In the genomic region with DNA sequence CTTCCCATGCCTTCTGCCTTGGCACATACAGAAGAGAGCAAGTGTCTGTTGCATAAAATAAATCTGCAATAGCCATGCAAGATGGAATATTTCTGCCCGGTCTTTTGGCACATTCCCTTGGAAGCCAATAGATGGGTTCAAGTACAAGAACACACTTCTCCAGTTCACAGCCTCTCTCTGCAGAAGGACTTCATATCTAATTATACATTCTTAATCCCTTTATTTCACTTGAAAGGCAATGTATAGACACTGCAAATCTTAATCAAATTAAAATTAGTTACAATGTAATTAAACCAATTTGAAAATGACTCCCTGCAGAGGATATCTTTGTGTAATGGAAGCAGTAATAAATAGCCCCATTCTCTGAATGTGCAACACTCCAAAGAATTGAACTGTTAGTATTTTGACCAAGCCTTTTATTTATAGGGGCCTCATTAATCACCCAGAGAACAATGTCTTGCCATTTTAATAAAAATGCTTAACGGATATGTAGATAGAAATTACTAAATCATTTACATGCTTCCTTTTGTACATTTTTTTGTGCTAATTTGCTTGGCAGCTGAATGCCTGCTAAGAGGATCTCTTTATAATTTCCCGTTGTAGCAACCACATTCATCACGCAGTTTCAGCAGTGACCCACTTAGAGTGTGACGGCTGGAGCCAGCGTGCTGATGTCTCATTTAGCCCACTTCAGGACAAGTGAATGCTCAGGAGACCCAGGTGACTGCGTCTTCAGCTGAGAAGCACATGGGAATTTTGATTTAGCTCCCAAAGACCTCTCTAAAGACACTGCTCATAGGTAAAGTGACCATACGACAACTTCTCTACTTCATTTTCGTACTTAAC, we compare ENCODE assay signal across 22 mouse cellular contexts.
A peak's percentile ranks its signal among the peaks of the same experiment; 100 is the strongest.
DNase-seq lines count a peak whose midpoint lies in the region; ATAC-seq lines count a peak whose summit lies in the region.
"Had no signal": no experiment of that assay in that cellular context is flagged by ENCODE, and none has a peak within 500 bp of the region (broad histone marks: within the 10 kb centered on the region; RNA-seq: fewer than 3 reads in every experiment).

No protein-coding gene starts in this region.

- no peak overlapping the region for H3K4me3 ChIP-seq in forebrain, embryonic 15.5 days
- H3K4me3 ChIP-seq: embryonic facial prominence, embryonic 15.5 days; limb, embryonic 10.5 days; midbrain, embryonic 15.5 days had no signal

- 0 out of 2 replicates have a peak, but pooled peaks cover 4% of the 10 kb centered on the region for H3K4me1 ChIP-seq in forebrain, embryonic 15.5 days
- H3K4me1 ChIP-seq: embryonic facial prominence, embryonic 15.5 days; limb, embryonic 10.5 days; midbrain, embryonic 15.5 days had no signal

- H3K27me3 ChIP-seq in forebrain, embryonic 15.5 days, result no peaks in the 10 kb centered on the region
- H3K27me3 ChIP-seq: embryonic facial prominence, embryonic 15.5 days; midbrain, embryonic 15.5 days had no signal

- WGBS in forebrain, embryonic 15.5 days, result 36% methylated on average over 9 of the region's 9 CpGs

- H3K36me3 ChIP-seq in forebrain, embryonic 15.5 days, result no peaks in the 10 kb centered on the region
- H3K36me3 ChIP-seq: embryonic facial prominence, embryonic 15.5 days; limb, embryonic 10.5 days; midbrain, embryonic 15.5 days had no signal

- peak; percentile 41 for ATAC-seq in forebrain, embryonic 15.5 days (replicated peaks)
- ATAC-seq: activated CD4-positive, CD25-positive, alpha-beta regulatory T cell, adult 4 months; midbrain, embryonic 15.5 days had no signal

- no peak overlapping the region for H3K9ac ChIP-seq in forebrain, embryonic 15.5 days (replicated peaks)
- H3K9ac ChIP-seq: embryonic facial prominence, embryonic 15.5 days; hindbrain, embryonic 14.5 days; midbrain, embryonic 15.5 days had no signal

- DNase-seq in frontal cortex, postnatal 36 days (ENCODE audit: low spot score in 2 of 2), result peak; percentile 9 to 32
- no peak for DNase-seq in frontal cortex, postnatal 25 days (ENCODE audit: low spot score in 2 of 2)
- DNase-seq in brain, adult 2 months (ENCODE audit: low read depth, low spot score), result peak; percentile 58
- peak; percentile 7 for DNase-seq in right cerebral cortex, postnatal 14 days
- no peak for DNase-seq in kidney, postnatal 10 days
- DNase-seq in spleen, postnatal 10 days (ENCODE audit: low spot score in 2 of 2), result no peak
- DNase-seq: adrenal gland, postnatal 14 days; B cell, adult 2 months; cerebellum, adult 2 months; gastrocnemius, postnatal 25 days; heart, postnatal 10 days; kidney, adult 11 months; kidney, postnatal 4 days; lung, adult 2 months had no signal

- no peaks in the 10 kb centered on the region for H3K9me3 ChIP-seq in forebrain, embryonic 15.5 days
- H3K9me3 ChIP-seq: embryonic facial prominence, embryonic 15.5 days; limb, embryonic 10.5 days; midbrain, embryonic 15.5 days had no signal

- H3K27ac ChIP-seq in forebrain, embryonic 15.5 days (replicated peaks), result no peak overlapping the region
- H3K27ac ChIP-seq: embryonic facial prominence, embryonic 15.5 days; hindbrain, embryonic 14.5 days; limb, embryonic 10.5 days; macrophage; midbrain, embryonic 15.5 days had no signal

- H3K4me2 ChIP-seq in forebrain, embryonic 15.5 days (replicated peaks), result no peak overlapping the region
- H3K4me2 ChIP-seq: embryonic facial prominence, embryonic 15.5 days; hindbrain, embryonic 14.5 days; liver, embryonic 11.5 days; midbrain, embryonic 15.5 days had no signal

Comparison
In these comparisons a context has a peak if more than half of its experiments do, and no peak if none do; other contexts are left out.
1. DNase-seq: peak in frontal cortex, postnatal 36 days (2 of 2), brain, adult 2 months (single experiment) and right cerebral cortex, postnatal 14 days (single experiment); none in frontal cortex, postnatal 25 days (0 of 2), kidney, postnatal 10 days (single experiment) and spleen, postnatal 10 days (0 of 2).